Mouse (Mus musculus): Measurements from ENCODE around the gene Gipr.

GRCm38 (mm10) chr7:19177216-19177615 lies 11.3 kb upstream of the Gipr start:
- TF ChIP-seq CTCF (IDR thresholded peaks at IDR 0.05; ENCODE audit: low read depth): no peak
- TF ChIP-seq EP300 (IDR thresholded peaks at IDR 0.05; ENCODE audit: low read depth): no peak

Data from liver, embryonic 14.5 days (tissue).